8 mouse cellular contexts compared by ENCODE assay signal in genomic region chr10:122792021-122792966, GRCm38 (mm10).
DNase-seq lines count a peak whose midpoint lies in the region; ATAC-seq and TF ChIP-seq lines count a peak whose summit lies in the region.

No protein-coding gene starts in this region.

- peaks cover 3% of the 10 kb centered on the region; the same call in 1 of the 2 replicates for H3K4me1 ChIP-seq in embryonic facial prominence, embryonic 11.5 days (ENCODE audit: control insufficient read depth, insufficient read depth, low read length)
- no peaks in the 10 kb centered on the region; the same call in 1 of the 2 replicates for H3K4me1 ChIP-seq in lung, postnatal 0 days (ENCODE audit: insufficient read depth, low read depth, low read length)
- H3K4me1 ChIP-seq in stomach, postnatal 0 days (replicated peaks; ENCODE audit: control insufficient read depth, insufficient read depth) = 0 out of 2 replicates have a peak, but pooled peaks cover 2% of the 10 kb centered on the region

- H3K27me3 ChIP-seq in embryonic facial prominence, embryonic 11.5 days (ENCODE audit: control insufficient read depth, insufficient read depth, low read length) = no peaks in the 10 kb centered on the region
- no peaks in the 10 kb centered on the region for H3K27me3 ChIP-seq in lung, postnatal 0 days (replicated peaks; ENCODE audit: insufficient read depth, low read length)
- no peaks in the 10 kb centered on the region for H3K27me3 ChIP-seq in stomach, postnatal 0 days (ENCODE audit: control insufficient read depth, insufficient read depth, low read length)

- peak overlapping the region; percentile 73 for H3K27ac ChIP-seq in layer of hippocampus, adult 2 months
- H3K27ac ChIP-seq in embryonic facial prominence, embryonic 11.5 days (replicated peaks; ENCODE audit: low read depth, low read length) = 0 out of 2 replicates have a peak overlapping the region, but pooled peaks have one; percentile 52
- H3K27ac ChIP-seq in lung, postnatal 0 days (ENCODE audit: low read length) = peak overlapping the region; percentile 3; the same call in 1 of the 2 replicates
- H3K27ac ChIP-seq in stomach, postnatal 0 days (replicated peaks) = no peak overlapping the region

- H3K4me3 ChIP-seq in layer of hippocampus, adult 2 months = peak overlapping the region; percentile 29
- no peak overlapping the region for H3K4me3 ChIP-seq in embryonic facial prominence, embryonic 11.5 days (ENCODE audit: low read depth, low read length)
- H3K4me3 ChIP-seq in lung, postnatal 0 days (ENCODE audit: low read depth, low read length) = peak overlapping the region; percentile 8; the same call in 1 of the 2 replicates
- H3K4me3 ChIP-seq in stomach, postnatal 0 days (ENCODE audit: low read depth, low read length) = no peak overlapping the region

- no peaks in the 10 kb centered on the region for H3K36me3 ChIP-seq in embryonic facial prominence, embryonic 11.5 days (replicated peaks; ENCODE audit: control insufficient read depth, insufficient read depth, low read depth, low read length)
- H3K36me3 ChIP-seq in lung, postnatal 0 days (ENCODE audit: insufficient read depth, low read length) = no peaks in the 10 kb centered on the region
- H3K36me3 ChIP-seq in stomach, postnatal 0 days (ENCODE audit: control insufficient read depth, insufficient read depth, low read length) = no peaks in the 10 kb centered on the region

- no peaks in the 10 kb centered on the region for H3K9me3 ChIP-seq in embryonic facial prominence, embryonic 11.5 days (replicated peaks; ENCODE audit: control insufficient read depth, low read length)
- no peaks in the 10 kb centered on the region for H3K9me3 ChIP-seq in lung, postnatal 0 days (ENCODE audit: low read length)
- no peaks in the 10 kb centered on the region for H3K9me3 ChIP-seq in stomach, postnatal 0 days (ENCODE audit: control insufficient read depth, low read length)

- ATAC-seq in embryonic facial prominence, embryonic 11.5 days (replicated peaks; ENCODE audit: insufficient number of reproducible peaks, low FRiP score, low TSS enrichment, low read depth) = peak; percentile 68
- 0 out of 2 replicates have a peak, but pooled peaks have one; percentile 22 for ATAC-seq in lung, postnatal 0 days
- no peak for ATAC-seq in stomach, postnatal 0 days (ENCODE audit: low FRiP score, low TSS enrichment)

- no peak for DNase-seq in layer of hippocampus, adult 2 months (ENCODE audit: low spot score in 2 of 2)
- DNase-seq in layer of hippocampus, adult 18-20 months (ENCODE audit: low spot score in 2 of 2) = no peak
- DNase-seq in embryonic facial prominence, embryonic 11.5 days (ENCODE audit: low spot score) = peak; percentile 70
- peak; percentile 29 to 34 for DNase-seq in heart, postnatal 14 days
- peak; percentile 37 for DNase-seq in lung, postnatal 0 days (ENCODE audit: low spot score)
- no peak for DNase-seq in stomach, postnatal 0 days (ENCODE audit: low spot score)
- DNase-seq in right cerebral cortex, postnatal 4 days = no peak
- no peak for DNase-seq in layer of hippocampus, adult 11-12 months (ENCODE audit: low spot score)

- WGBS in embryonic facial prominence, embryonic 11.5 days = 2% methylated on average over 21 of the region's 21 CpGs
- 12% methylated on average over 21 of the region's 21 CpGs for WGBS in lung, postnatal 0 days
- WGBS in stomach, postnatal 0 days = 14% methylated on average over 21 of the region's 21 CpGs

- H3K9ac ChIP-seq in embryonic facial prominence, embryonic 11.5 days (replicated peaks; ENCODE audit: low read length) = peak overlapping the region; percentile 52
- no peak overlapping the region for H3K9ac ChIP-seq in lung, postnatal 0 days (replicated peaks; ENCODE audit: low read depth)
- peak overlapping the region; percentile 38; the same call in 1 of the 2 replicates for H3K9ac ChIP-seq in stomach, postnatal 0 days (ENCODE audit: low read length)

- intact Hi-C loops in heart, postnatal 14 days (cut with DNase I) = loop anchor here (2.0 kb wide), 1 partner anchor 113 kb away; the partner anchor contains the start of gene Ppm1h

- peak; percentile 58 for TF ChIP-seq CTCF in layer of hippocampus, adult 2 months (conservative IDR thresholded peaks at IDR 0.05)
- TF ChIP-seq CTCF in lung, postnatal 0 days (IDR thresholded peaks at IDR 0.05) = peak; percentile 35
- peak; percentile 38 for TF ChIP-seq CTCF in stomach, postnatal 0 days (IDR thresholded peaks at IDR 0.05; ENCODE audit: low read depth)

- H3K4me2 ChIP-seq in embryonic facial prominence, embryonic 11.5 days (ENCODE audit: low read depth, low read length) = peak overlapping the region; percentile 39
- H3K4me2 ChIP-seq in lung, postnatal 0 days (replicated peaks; ENCODE audit: low read depth, low read length) = peak overlapping the region; percentile 44
- H3K4me2 ChIP-seq in stomach, postnatal 0 days (replicated peaks; ENCODE audit: low read depth) = peak overlapping the region; percentile 37

- 0 out of 2 replicates have a peak, but pooled peaks have one; percentile 9 for TF ChIP-seq EP300 in lung, postnatal 0 days (IDR thresholded peaks at IDR 0.05)
- no peak for TF ChIP-seq EP300 in stomach, postnatal 0 days (optimal IDR thresholded peaks at IDR 0.05)

Comparison
In these comparisons a context has a peak if more than half of its experiments do, and no peak if none do; other contexts are left out.
1. DNase-seq: peak in embryonic facial prominence, embryonic 11.5 days (single experiment), heart, postnatal 14 days (2 of 2) and lung, postnatal 0 days (single experiment); none in layer of hippocampus, adult 2 months (0 of 2), layer of hippocampus, adult 18-20 months (0 of 2), stomach, postnatal 0 days (single experiment), right cerebral cortex, postnatal 4 days (single experiment) and layer of hippocampus, adult 11-12 months (single experiment).
2. H3K4me3 ChIP-seq: peak in layer of hippocampus, adult 2 months (single experiment) and lung, postnatal 0 days (single experiment); none in embryonic facial prominence, embryonic 11.5 days (single experiment) and stomach, postnatal 0 days (single experiment).
3. Peak in every context shown above with its lines, with median percentiles within 50 percentile points of each other: CTCF ChIP-seq and H3K4me2 ChIP-seq.